42 mouse cellular contexts compared by ENCODE assay signal in the genomic region with DNA sequence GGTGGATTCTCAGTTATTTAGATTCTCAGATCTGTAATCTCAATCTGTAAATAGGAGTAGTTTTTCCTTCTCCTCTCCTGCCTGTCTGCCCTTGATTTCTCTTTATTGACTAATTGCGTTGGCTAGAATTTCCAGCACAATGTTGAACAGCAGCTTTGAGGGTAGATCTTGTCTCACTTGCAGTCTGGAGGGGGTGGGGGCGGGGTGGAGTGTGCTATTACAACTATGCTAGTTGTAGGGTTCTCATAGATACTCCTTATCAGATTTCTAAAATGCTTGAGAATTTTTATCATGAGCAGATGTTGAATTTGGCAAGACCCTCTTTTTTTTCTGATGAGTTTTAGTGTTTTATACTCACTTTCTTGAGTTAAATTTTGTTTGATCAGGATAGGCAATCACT. TPM values are rescaled to one million over a fixed set of nuclear protein-coding genes. Genes with fewer than 3 reads are reported as not detected.
"Had no signal": no experiment of that assay in that cellular context is flagged by ENCODE, and none has a peak within 500 bp of the region (broad histone marks: within the 10 kb centered on the region; RNA-seq: fewer than 3 reads in every experiment).

No protein-coding gene starts in this region.

- H3K4me1 ChIP-seq: heart, embryonic 13.5 days; heart, embryonic 15.5 days; hindbrain, embryonic 13.5 days; hindbrain, embryonic 15.5 days; kidney, embryonic 15.5 days; limb, embryonic 13.5 days; limb, embryonic 15.5 days had no signal

- H3K9ac ChIP-seq: heart, embryonic 13.5 days; heart, embryonic 15.5 days; hindbrain, embryonic 13.5 days; hindbrain, embryonic 15.5 days; kidney, embryonic 15.5 days; limb, embryonic 13.5 days; limb, embryonic 15.5 days; liver, embryonic 12.5 days; liver, embryonic 14.5 days had no signal

- H3K4me3 ChIP-seq: heart, adult 2 months; heart, embryonic 13.5 days; heart, embryonic 15.5 days; hindbrain, embryonic 13.5 days; hindbrain, embryonic 15.5 days; kidney, embryonic 15.5 days; limb, embryonic 13.5 days; limb, embryonic 15.5 days; liver, embryonic 12.5 days had no signal

- H3K9me3 ChIP-seq: heart, embryonic 13.5 days; heart, embryonic 15.5 days; hindbrain, embryonic 13.5 days; hindbrain, embryonic 15.5 days; kidney, embryonic 15.5 days; limb, embryonic 13.5 days; limb, embryonic 15.5 days; liver, embryonic 12.5 days had no signal

- H3K4me2 ChIP-seq: heart, embryonic 11.5 days; heart, embryonic 13.5 days; heart, embryonic 15.5 days; hindbrain, embryonic 13.5 days; hindbrain, embryonic 15.5 days; kidney, embryonic 15.5 days; limb, embryonic 13.5 days; limb, embryonic 15.5 days; liver, embryonic 12.5 days had no signal

- H3K36me3 ChIP-seq: heart, embryonic 13.5 days; heart, embryonic 15.5 days; hindbrain, embryonic 13.5 days; hindbrain, embryonic 15.5 days; kidney, embryonic 15.5 days; limb, embryonic 13.5 days; limb, embryonic 15.5 days; liver, embryonic 12.5 days had no signal

- H3K27ac ChIP-seq: heart, adult 2 months; heart, embryonic 13.5 days; heart, embryonic 15.5 days; hindbrain, embryonic 13.5 days; hindbrain, embryonic 15.5 days; hindbrain, postnatal 0 days; kidney, embryonic 15.5 days; kidney, postnatal 0 days; limb, embryonic 13.5 days; limb, embryonic 15.5 days; liver, embryonic 12.5 days; liver, embryonic 14.5 days had no signal

- ATAC-seq: hindbrain, postnatal 0 days; intestine, embryonic 16.5 days; liver, embryonic 12.5 days had no signal

- H3K27me3 ChIP-seq: heart, embryonic 15.5 days; hindbrain, embryonic 13.5 days; hindbrain, embryonic 15.5 days; kidney, embryonic 15.5 days; limb, embryonic 13.5 days; limb, embryonic 15.5 days; liver, embryonic 12.5 days had no signal

- DNase-seq: gastrocnemius, postnatal 14 days; gastrocnemius, postnatal 36 days; heart, adult 2 months; heart, postnatal 14 days; heart, postnatal 36 days; kidney, adult 11 months; kidney, adult 2 months; kidney, adult 9 months; kidney, postnatal 14 days; kidney, postnatal 36 days; layer of hippocampus, adult 9-11 months; layer of hippocampus, postnatal 36 days; left cerebral cortex, postnatal 4 days had no signal

RNA-seq across cellular contexts. Expression of gene Iqcf5, which starts 5.1 kb away (rescaled TPM):
- total RNA-seq: gastrocnemius, adult 18-20 months; gastrocnemius, adult 8-10 months; gastrocnemius, postnatal 14 days; gastrocnemius, postnatal 36 days; heart, adult 2 months; heart, postnatal 14 days; heart, postnatal 36 days; hematopoietic stem cell, adult 5-6 weeks; hindbrain, postnatal 0 days; layer of hippocampus, adult 18-20 months; layer of hippocampus, adult 8-10 months; layer of hippocampus, postnatal 36 days; left cerebral cortex, adult 18-20 months; left cerebral cortex, postnatal 25 days; liver, adult 2 months had no signal
- polyA plus RNA-seq: heart, adult 2 months; heart, embryonic 11.5 days; heart, embryonic 13.5 days; heart, embryonic 15.5 days; heart, postnatal 0 days; hindbrain, embryonic 11.5 days; hindbrain, embryonic 13.5 days; hindbrain, embryonic 15.5 days; hindbrain, postnatal 0 days; intestine, embryonic 14.5 days; intestine, embryonic 16.5 days; kidney, embryonic 15.5 days; kidney, postnatal 0 days; large intestine, adult 2 months; limb, embryonic 11.5 days; limb, embryonic 13.5 days; limb, embryonic 15.5 days; liver, adult 2 months; liver, embryonic 12.5 days; liver, embryonic 14.5 days had no signal

RNA-seq across cellular contexts. Expression of gene Iqcf1, which starts 19.7 kb away (rescaled TPM):
- total RNA-seq: gastrocnemius, adult 18-20 months; gastrocnemius, adult 8-10 months; gastrocnemius, postnatal 14 days; gastrocnemius, postnatal 36 days; heart, adult 2 months; heart, postnatal 14 days; heart, postnatal 36 days; hematopoietic stem cell, adult 5-6 weeks; hindbrain, postnatal 0 days; layer of hippocampus, adult 18-20 months; layer of hippocampus, adult 8-10 months; layer of hippocampus, postnatal 14 days; layer of hippocampus, postnatal 36 days; left cerebral cortex, adult 18-20 months; left cerebral cortex, adult 8-10 months; left cerebral cortex, postnatal 10 days; left cerebral cortex, postnatal 25 days; left cerebral cortex, postnatal 4 days; liver, adult 2 months had no signal
- polyA plus RNA-seq: heart, embryonic 11.5 days; heart, embryonic 13.5 days; heart, embryonic 15.5 days; heart, postnatal 0 days; hindbrain, embryonic 11.5 days; hindbrain, embryonic 13.5 days; hindbrain, embryonic 15.5 days; hindbrain, postnatal 0 days; intestine, embryonic 14.5 days; intestine, embryonic 16.5 days; kidney, adult 2 months; kidney, embryonic 15.5 days; kidney, postnatal 0 days; large intestine, adult 2 months; limb, embryonic 11.5 days; limb, embryonic 13.5 days; limb, embryonic 15.5 days; liver, adult 2 months; liver, embryonic 12.5 days; liver, embryonic 14.5 days had no signal

RNA-seq across cellular contexts. Expression of gene Iqcf3, which starts 42.0 kb away (rescaled TPM):
- total RNA-seq: gastrocnemius, adult 18-20 months; gastrocnemius, adult 8-10 months; gastrocnemius, postnatal 14 days; gastrocnemius, postnatal 36 days; heart, adult 2 months; heart, postnatal 14 days; heart, postnatal 36 days; hematopoietic stem cell, adult 5-6 weeks; hindbrain, postnatal 0 days; layer of hippocampus, adult 18-20 months; layer of hippocampus, adult 8-10 months; layer of hippocampus, postnatal 14 days; layer of hippocampus, postnatal 36 days; left cerebral cortex, adult 18-20 months; left cerebral cortex, adult 8-10 months; left cerebral cortex, postnatal 10 days; left cerebral cortex, postnatal 25 days; left cerebral cortex, postnatal 4 days; liver, adult 2 months had no signal
- polyA plus RNA-seq: heart, adult 2 months; heart, embryonic 11.5 days; heart, embryonic 13.5 days; heart, embryonic 15.5 days; heart, postnatal 0 days; hindbrain, embryonic 11.5 days; hindbrain, embryonic 13.5 days; hindbrain, embryonic 15.5 days; hindbrain, postnatal 0 days; intestine, embryonic 14.5 days; intestine, embryonic 16.5 days; kidney, embryonic 15.5 days; kidney, postnatal 0 days; large intestine, adult 2 months; limb, embryonic 11.5 days; limb, embryonic 13.5 days; limb, embryonic 15.5 days; liver, adult 2 months; liver, embryonic 12.5 days; liver, embryonic 14.5 days had no signal
